Mouse (Mus musculus): ENCODE measurements at regions not wholly inside any gene's neighbourhood (a gene's known extent, or its start where the extent isn't known, plus 50 kb on each side); places are given as distances from the start of the nearest gene placed in this dataset.
"Not testable (repeated sequence)": the region's sequence is repeated elsewhere in the genome, so short reads cannot be mapped to it uniquely, and the experiment has no call there.

DNA sequence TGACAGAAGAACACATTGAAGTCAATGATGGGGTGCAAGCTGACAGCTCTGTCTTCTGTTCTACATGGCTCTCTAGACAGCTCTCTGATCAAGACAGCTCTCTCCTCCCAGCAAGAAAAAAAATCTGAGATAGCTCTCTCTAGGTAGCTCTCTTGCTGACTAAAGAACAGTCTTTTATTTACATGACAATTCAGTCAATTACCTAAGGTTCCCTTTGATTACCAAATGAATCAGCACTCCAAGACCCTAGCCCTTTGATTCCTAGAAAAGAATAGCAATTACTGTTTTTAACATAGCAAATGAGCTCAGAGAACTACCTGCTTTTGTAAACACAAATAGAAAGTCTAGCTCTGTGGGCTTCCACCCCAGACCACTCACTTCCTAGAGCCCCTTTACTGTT lies 264.1 kb downstream of the Gm6685 start:
- in situ Hi-C loops (cut with MboI, MseI), result loop anchor here (5.0 kb wide), 1 partner anchor 48 kb away; no protein-coding TSS in a partner anchor

GRCm38 (mm10) chr11:28036236-28036635 lies 303.4 kb downstream of the Gm6685 start:
- in situ Hi-C loops (cut with MboI, MseI), result not testable (repeated sequence)

DNA sequence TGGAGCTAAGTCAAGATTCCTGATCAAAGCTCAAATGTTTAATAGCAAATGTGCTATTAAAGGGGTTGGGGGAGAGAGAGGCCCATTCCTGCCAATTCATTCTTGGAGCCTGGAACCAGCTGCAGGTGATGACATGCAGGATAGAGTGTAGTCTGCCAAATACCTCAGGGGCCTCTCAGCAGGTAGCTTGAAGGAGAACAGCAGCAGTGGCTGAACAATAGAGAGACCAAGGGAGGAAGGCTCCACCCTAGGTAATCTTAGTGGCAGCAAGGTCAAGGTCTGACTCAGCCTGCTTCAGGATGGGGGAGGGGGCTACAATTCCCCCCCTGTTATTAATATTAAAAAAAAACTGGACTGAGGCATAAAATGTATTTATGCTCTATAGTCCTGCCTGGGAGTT lies 304.1 kb downstream of the Gm6685 start:
- in situ Hi-C loops (cut with MboI, MseI), result not testable (repeated sequence)

- in situ Hi-C loops (cut with MboI, MseI), result no loop called here
Observed at GRCm38 (mm10) chr11:28022876-28023275, 316.8 kb downstream of the Gm6685 start.

DNA sequence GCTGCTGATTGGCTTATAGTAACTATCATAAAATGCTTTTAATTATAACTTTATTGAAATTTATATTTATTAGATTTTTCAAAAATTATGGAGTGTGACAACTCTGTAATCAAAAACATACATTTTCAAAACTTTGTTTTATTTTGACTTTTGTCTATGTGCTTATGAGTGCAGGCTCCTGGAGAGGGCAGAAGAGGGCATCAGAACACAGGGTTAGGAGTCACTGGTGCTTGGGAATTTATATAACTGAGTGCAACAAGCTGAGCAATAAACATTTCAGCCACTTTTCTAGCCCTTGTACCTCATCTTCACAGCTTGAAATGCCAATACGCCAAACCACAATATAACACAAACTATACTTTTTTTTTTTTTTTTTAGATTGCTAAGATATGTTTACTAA lies 318.9 kb downstream of the Gm6685 start:
- in situ Hi-C loops (cut with MboI, MseI), result no loop called here

Measured in regulatory T cell (primary cell).